Mouse (Mus musculus) myocyte (in vitro differentiated cells): Measurements from ENCODE around the gene Heg1. TPM values are rescaled to one million over a fixed set of nuclear protein-coding genes. Genes with fewer than 3 reads are reported as not detected.

Source experiments
- H3K27me3 ChIP-seq: one replicate; pipeline ENCODE4 v1.6.1; 2011; ENCODE audit not compliant: control insufficient read depth, insufficient read depth, insufficient read length
- H3K36me3 ChIP-seq: one replicate; pipeline ENCODE4 v1.6.1; 2011; ENCODE audit not compliant: control insufficient read depth, insufficient read depth
- H3K4me2 ChIP-seq: one replicate; pipeline ENCODE4 v1.6.1; 2011; ENCODE audit warnings: low read depth, control low read depth
- H3K4me3 ChIP-seq: one replicate; pipeline ENCODE4 v1.5.1; 2011; ENCODE audit warnings: mild to moderate bottlenecking, control low read depth, moderate library complexity
- H3K79me2 ChIP-seq: one replicate; pipeline ENCODE4 v1.6.1; 2011; ENCODE audit not compliant: control insufficient read depth, insufficient read depth
- H3ac ChIP-seq: one replicate; pipeline ENCODE4 v1.6.1; 2011; ENCODE audit not compliant: control insufficient read depth, insufficient read length
- CEBPB ChIP-seq: IDR thresholded peaks from 2 replicates; pipeline ENCODE4 v1.6.1; 2011; ENCODE audit warnings: mild to moderate bottlenecking, moderate library complexity; ENCODE audit not compliant: poor library complexity, insufficient read depth, severe bottlenecking
- E2F4 ChIP-seq: IDR thresholded peaks from one replicate; pipeline ENCODE4 v1.6.1; 2011; ENCODE audit warnings: mild to moderate bottlenecking, control low read depth, moderate library complexity; ENCODE audit not compliant: insufficient read depth
- MAX ChIP-seq: IDR thresholded peaks from one replicate; pipeline ENCODE4 v1.6.1; 2011; ENCODE audit warnings: low read depth, mild to moderate bottlenecking, control low read depth
- MYOD1 ChIP-seq, 3 experiments: IDR thresholded peaks; one replicate each; pipeline ENCODE4 v1.6.1; 2011; ENCODE audit warnings: control low read depth in 2 of 3, low read depth in 2 of 3, mild to moderate bottlenecking in 2 of 3, moderate library complexity in 1 of 3; ENCODE audit not compliant: insufficient read length in 2 of 3, control insufficient read depth in 1 of 3
- MYOG ChIP-seq, 3 experiments: IDR thresholded peaks; one replicate each; pipeline ENCODE4 v1.6.1; 2011; ENCODE audit warnings: control low read depth in 2 of 3, low read depth in 2 of 3, mild to moderate bottlenecking in 2 of 3; ENCODE audit not compliant: insufficient read length in 2 of 3, control insufficient read depth in 1 of 3, insufficient read depth in 1 of 3
- POLR2A ChIP-seq: IDR thresholded peaks from one replicate; pipeline ENCODE4 v1.6.1; 2011; ENCODE audit warnings: low read depth, mild to moderate bottlenecking, control low read depth, moderate library complexity; ENCODE audit not compliant: insufficient read length
- POLR2AphosphoS2 ChIP-seq: IDR thresholded peaks from one replicate; pipeline ENCODE4 v1.6.1; 2011; ENCODE audit warnings: low read depth, control low read depth; ENCODE audit not compliant: insufficient read length
- REST ChIP-seq: IDR thresholded peaks from one replicate; pipeline ENCODE4 v1.6.1; 2011; ENCODE audit warnings: mild to moderate bottlenecking, control low read depth, moderate library complexity; ENCODE audit not compliant: insufficient read depth, insufficient read length
- SRF ChIP-seq: IDR thresholded peaks from one replicate; pipeline ENCODE4 v1.6.1; 2011; ENCODE audit warnings: low read depth; ENCODE audit not compliant: control insufficient read depth, insufficient read length
- TCF12 ChIP-seq: IDR thresholded peaks from one replicate; pipeline ENCODE4 v1.6.1; 2011; ENCODE audit warnings: mild to moderate bottlenecking, control low read depth; ENCODE audit not compliant: poor library complexity, insufficient read depth, severe bottlenecking
- TCF3 ChIP-seq: IDR thresholded peaks from one replicate; pipeline ENCODE4 v1.6.1; 2011; ENCODE audit warnings: low read depth, control low read depth; ENCODE audit not compliant: insufficient read length
- USF1 ChIP-seq: IDR thresholded peaks from one replicate; pipeline ENCODE4 v1.6.1; 2011; ENCODE audit warnings: low read depth, mild to moderate bottlenecking, control low read depth, moderate library complexity
- polyA plus RNA-seq: library from polyadenylated mRNA; unstranded; fragments of >200 nt; fragmentation: generic; extraction: Trizol; gene quantifications from one replicate; pipeline ENCODE4 v1.2.1, GENCODE M21; 2012; ENCODE audit warnings: missing spikeins

Gene Heg1
- polyA plus RNA-seq, 1 experiment = 28.3 TPM

DNA sequence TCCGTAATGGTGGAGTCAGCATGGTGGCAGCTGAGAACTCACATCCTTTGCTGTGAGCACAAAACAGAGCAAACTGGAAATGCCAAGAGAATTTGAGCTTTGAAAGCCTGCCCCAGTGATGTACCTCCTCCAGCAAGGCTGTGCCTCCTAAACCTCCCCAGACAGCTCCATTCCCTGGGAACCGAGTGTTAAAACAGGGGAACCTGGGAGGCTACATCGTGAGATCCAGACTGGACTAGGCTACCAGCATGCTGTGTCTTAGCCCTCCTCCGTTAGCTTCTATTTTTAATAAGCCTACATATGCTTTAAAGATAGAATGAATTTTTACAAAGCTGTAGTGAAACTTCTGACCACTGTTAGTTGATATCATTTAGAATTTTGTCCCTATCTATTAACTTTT lies 17.7 kb downstream of the Heg1 start:
- H3K36me3 ChIP-seq = peaks cover 7% of the 10 kb centered on the region
- H3K4me2 ChIP-seq = no peak overlapping the region
- H3ac ChIP-seq = no peak overlapping the region
- no peaks in the 10 kb centered on the region for H3K27me3 ChIP-seq
- TF ChIP-seq MYOG (IDR thresholded peaks at IDR 0.05; ENCODE audit: control insufficient read depth in 1 of 3, insufficient read depth in 1 of 3, insufficient read length in 2 of 3, low read depth in 2 of 3) (no peak), POLR2AphosphoS2 (no peak), MYOD1 (IDR thresholded peaks at IDR 0.05; ENCODE audit: control insufficient read depth in 1 of 3, insufficient read length in 2 of 3, low read depth in 2 of 3) (no peak), E2F4 (no peak), REST (no peak), SRF (no peak), USF1 (no peak), TCF12 (no peak), MAX (no peak), POLR2A (no peak), TCF3 (no peak), CEBPB (no peak)
- H3K79me2 ChIP-seq = peaks cover 34% of the 10 kb centered on the region
- H3K4me3 ChIP-seq = no peak overlapping the region

- peaks cover 15% of the 10 kb centered on the region for H3K36me3 ChIP-seq
- H3K4me3 ChIP-seq = no peak overlapping the region
- no peaks in the 10 kb centered on the region for H3K27me3 ChIP-seq
- peak; percentile 48 to 97 (median 94) for TF ChIP-seq MYOD1 (IDR thresholded peaks at IDR 0.05; ENCODE audit: control insufficient read depth in 1 of 3, insufficient read length in 2 of 3, low read depth in 2 of 3)
- peak; percentile 30 for TF ChIP-seq TCF12
- TF ChIP-seq MYOG (IDR thresholded peaks at IDR 0.05; ENCODE audit: control insufficient read depth in 1 of 3, insufficient read depth in 1 of 3, insufficient read length in 2 of 3, low read depth in 2 of 3) = peak in 1 of 3 experiments; percentile 60
- TF ChIP-seq E2F4 = no peak
- TF ChIP-seq POLR2AphosphoS2 = no peak
- no peak overlapping the region for H3ac ChIP-seq
- H3K4me2 ChIP-seq = peak overlapping the region; percentile 33
- H3K79me2 ChIP-seq = peaks cover 21% of the 10 kb centered on the region
These were observed 20.1 kb downstream of the Heg1 start for GRCm38 (mm10) chr16:33704289-33704688.

GRCm38 (mm10) chr16:33705258-33705657 lies 21.1 kb downstream of the Heg1 start:
- Histone ChIP-seq H3K4me2 (peak overlapping the region; percentile 33), H3K79me2 (peaks cover 18% of the 10 kb centered on the region), H3ac (no peak overlapping the region), H3K4me3 (no peak overlapping the region), H3K27me3 (no peaks in the 10 kb centered on the region), H3K36me3 (peaks cover 15% of the 10 kb centered on the region)
- TF ChIP-seq USF1 (no peak), POLR2A (no peak), CEBPB (no peak), TCF12 (no peak), REST (no peak), E2F4 (no peak), MYOG (IDR thresholded peaks at IDR 0.05; ENCODE audit: control insufficient read depth in 1 of 3, insufficient read depth in 1 of 3, insufficient read length in 2 of 3, low read depth in 2 of 3) (no peak), MYOD1 (IDR thresholded peaks at IDR 0.05; ENCODE audit: control insufficient read depth in 1 of 3, insufficient read length in 2 of 3, low read depth in 2 of 3) (no peak), TCF3 (no peak), SRF (no peak), POLR2AphosphoS2 (no peak), MAX (no peak)

DNA sequence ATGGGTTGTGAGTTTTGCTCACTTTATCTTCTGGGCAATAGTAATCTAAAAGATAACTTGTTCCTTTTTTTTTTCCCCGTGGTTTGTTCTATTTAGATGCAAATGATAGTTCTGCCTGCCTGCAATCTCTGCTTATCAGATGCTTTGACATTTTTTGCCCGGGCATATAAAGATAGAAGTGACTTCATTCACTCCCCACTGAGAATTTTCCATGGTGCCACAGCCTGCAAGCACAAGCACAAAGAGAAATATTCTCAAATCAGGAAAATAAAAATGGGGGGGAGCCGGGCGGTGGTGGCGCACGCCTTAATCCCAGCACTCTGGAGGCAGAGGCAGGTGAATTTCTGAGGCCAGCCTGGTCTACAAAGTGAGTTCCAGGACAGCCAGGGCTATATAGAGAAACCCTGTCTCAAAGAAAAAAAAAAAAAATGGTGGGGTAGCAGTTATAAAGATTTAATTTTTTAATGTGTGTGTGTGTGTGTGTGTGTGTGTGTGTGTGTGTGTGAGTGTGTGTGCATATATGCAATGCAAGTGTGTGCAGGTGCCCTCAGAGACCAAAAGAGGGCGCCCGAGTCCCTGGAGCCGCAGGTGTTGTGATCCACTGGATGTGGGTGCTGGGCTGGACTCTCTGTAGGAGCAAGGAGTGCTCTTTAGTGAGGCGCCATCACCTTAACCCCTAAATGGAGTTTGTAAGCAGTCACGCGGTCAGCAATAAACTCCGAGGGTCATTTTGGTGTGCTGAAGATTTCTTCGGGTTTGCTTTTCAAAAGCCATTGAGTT lies 22.1 kb downstream of the Heg1 start:
- H3K4me2 ChIP-seq = no peak overlapping the region
- H3K27me3 ChIP-seq = no peaks in the 10 kb centered on the region
- peaks cover 18% of the 10 kb centered on the region for H3K79me2 ChIP-seq
- H3K4me3 ChIP-seq = no peak overlapping the region
- H3ac ChIP-seq = no peak overlapping the region
- TF ChIP-seq CEBPB (no peak), POLR2AphosphoS2 (no peak), MAX (no peak), USF1 (no peak), TCF12 (no peak), E2F4 (no peak), MYOD1 (IDR thresholded peaks at IDR 0.05; ENCODE audit: control insufficient read depth in 1 of 3, insufficient read length in 2 of 3, low read depth in 2 of 3) (no peak), SRF (no peak)
- H3K36me3 ChIP-seq = peaks cover 20% of the 10 kb centered on the region

DNA sequence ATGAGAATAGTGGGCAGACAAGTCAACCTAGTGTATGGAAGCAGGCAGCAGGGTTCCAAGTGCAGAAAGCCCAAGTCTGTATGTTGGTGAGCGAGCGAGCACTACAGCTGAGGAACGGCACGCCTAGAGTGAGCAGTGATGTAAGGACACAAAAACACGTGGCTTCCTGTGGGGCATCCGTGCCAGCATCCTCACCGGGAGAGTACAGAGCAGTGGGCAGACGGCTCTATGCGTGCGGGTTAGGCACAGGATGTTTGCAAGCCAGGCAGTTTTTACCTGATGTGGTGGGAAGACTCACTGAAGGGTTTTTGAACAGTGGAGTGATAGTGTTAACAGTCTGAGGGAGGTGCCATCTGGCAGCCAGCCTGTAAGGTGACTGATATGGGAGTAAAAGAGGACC lies 23.9 kb downstream of the Heg1 start:
- Histone ChIP-seq H3K4me3 (no peak overlapping the region), H3ac (no peak overlapping the region), H3K79me2 (peaks cover 17% of the 10 kb centered on the region), H3K27me3 (no peaks in the 10 kb centered on the region), H3K4me2 (no peak overlapping the region), H3K36me3 (peaks cover 20% of the 10 kb centered on the region)
- no peak for TF ChIP-seq REST
- TF ChIP-seq TCF12 = no peak
- no peak for TF ChIP-seq SRF
